Mouse (Mus musculus): ENCODE measurements around the gene Nkx2-3. TPM values are rescaled to one million over a fixed set of nuclear protein-coding genes. Genes with fewer than 3 reads are reported as not detected.

The Nkx2-3 gene
- polyA plus RNA-seq, 1 experiment, result 7.4 TPM

DNA sequence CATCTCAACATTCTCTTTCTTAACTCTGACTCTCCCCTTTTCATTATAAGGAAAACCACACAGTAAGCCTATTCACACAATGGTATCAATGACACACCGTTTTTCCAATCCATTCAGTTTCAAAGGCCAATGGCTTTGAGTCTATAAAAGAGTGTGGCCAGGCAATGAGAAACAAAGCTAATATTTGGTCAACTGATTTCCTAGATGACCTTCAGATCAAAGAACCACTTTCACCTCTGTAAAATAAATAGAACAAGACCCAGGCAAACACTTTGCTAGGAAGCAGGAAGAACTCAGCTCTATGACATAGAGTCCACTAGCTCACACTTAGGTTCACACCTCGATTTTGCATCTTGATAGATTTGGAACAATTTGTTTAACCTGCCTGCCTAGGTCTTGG is 30.9 kb upstream of the Nkx2-3 start:
- WGBS, result 78% methylated on average over 2 of the region's 2 CpGs
- no peak overlapping the region for H3K4me3 ChIP-seq (ENCODE audit: extremely low read depth, insufficient read depth, insufficient read length)
- DNase-seq (ENCODE audit: low read depth in 1 of 2, low spot score in 2 of 2), result no peak
- 0 out of 2 replicates have a peak, but pooled peaks cover 2% of the 10 kb centered on the region for H3K27me3 ChIP-seq (ENCODE audit: control insufficient read depth, insufficient read depth, low read length)
- H3K36me3 ChIP-seq (ENCODE audit: control insufficient read depth, insufficient read depth, low read length), result no peaks in the 10 kb centered on the region
- TF ChIP-seq POLR2A (IDR thresholded peaks at IDR 0.05; ENCODE audit: low read depth, low read length) (no peak), CTCF (IDR thresholded peaks at IDR 0.05; ENCODE audit: extremely low read depth, insufficient read depth, insufficient read length, insufficient replicate concordance) (no peak)
- no peak overlapping the region for H3K27ac ChIP-seq (ENCODE audit: insufficient read depth, low read length)
- H3K4me1 ChIP-seq (ENCODE audit: control insufficient read depth, insufficient read depth, insufficient read length), result no peaks in the 10 kb centered on the region

- H3K27me3 ChIP-seq (ENCODE audit: control insufficient read depth, insufficient read depth, low read length), result 0 out of 2 replicates have a peak, but pooled peaks cover 2% of the 10 kb centered on the region
- no peaks in the 10 kb centered on the region for H3K36me3 ChIP-seq (ENCODE audit: control insufficient read depth, insufficient read depth, low read length)
- TF ChIP-seq CTCF (IDR thresholded peaks at IDR 0.05; ENCODE audit: extremely low read depth, insufficient read depth, insufficient read length, insufficient replicate concordance) (no peak), POLR2A (IDR thresholded peaks at IDR 0.05; ENCODE audit: low read depth, low read length) (no peak)
- H3K27ac ChIP-seq (ENCODE audit: insufficient read depth, low read length), result no peak overlapping the region
- 75% methylated on average over 4 of the region's 4 CpGs for WGBS
- H3K4me1 ChIP-seq (ENCODE audit: control insufficient read depth, insufficient read depth, insufficient read length), result no peaks in the 10 kb centered on the region
- no peak overlapping the region for H3K4me3 ChIP-seq (ENCODE audit: extremely low read depth, insufficient read depth, insufficient read length)
- DNase-seq (ENCODE audit: low read depth in 1 of 2, low spot score in 2 of 2), result no peak
Measured at GRCm38 (mm10) chr19:43583192-43583591, 28.9 kb upstream of the Nkx2-3 start.

DNA sequence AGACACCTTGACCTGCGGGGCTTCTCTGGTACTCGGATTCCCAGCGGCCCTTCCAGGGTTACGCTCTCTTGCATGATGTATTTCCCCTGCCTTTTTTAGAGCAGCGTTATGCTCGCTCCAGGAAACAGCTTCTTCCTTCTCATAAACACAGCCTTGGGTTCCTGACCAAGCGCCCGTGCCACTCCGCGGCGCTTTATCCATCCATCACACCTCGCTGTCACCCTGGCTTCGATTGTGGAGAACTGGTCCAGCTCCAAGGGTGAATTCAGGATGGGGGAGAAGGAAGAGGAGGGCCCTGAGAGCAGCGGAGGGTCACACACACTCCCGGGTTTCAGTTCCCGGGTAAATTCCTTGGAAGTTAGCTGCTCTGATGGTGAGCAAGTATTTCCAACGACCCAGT is 28.5 kb upstream of the Nkx2-3 start:
- Histone ChIP-seq H3K4me1 (ENCODE audit: control insufficient read depth, insufficient read depth, insufficient read length) (no peaks in the 10 kb centered on the region), H3K27ac (ENCODE audit: insufficient read depth, low read length) (no peak overlapping the region), H3K36me3 (ENCODE audit: control insufficient read depth, insufficient read depth, low read length) (no peaks in the 10 kb centered on the region), H3K4me3 (ENCODE audit: extremely low read depth, insufficient read depth, insufficient read length) (no peak overlapping the region), H3K27me3 (ENCODE audit: control insufficient read depth, insufficient read depth, low read length) (0 out of 2 replicates have a peak, but pooled peaks cover 2% of the 10 kb centered on the region)
- WGBS, result 16% methylated on average over 17 of the region's 17 CpGs
- no peak for DNase-seq (ENCODE audit: low read depth in 1 of 2, low spot score in 2 of 2)
- TF ChIP-seq CTCF (IDR thresholded peaks at IDR 0.05; ENCODE audit: extremely low read depth, insufficient read depth, insufficient read length, insufficient replicate concordance) (no peak), POLR2A (IDR thresholded peaks at IDR 0.05; ENCODE audit: low read depth, low read length) (no peak)

DNA sequence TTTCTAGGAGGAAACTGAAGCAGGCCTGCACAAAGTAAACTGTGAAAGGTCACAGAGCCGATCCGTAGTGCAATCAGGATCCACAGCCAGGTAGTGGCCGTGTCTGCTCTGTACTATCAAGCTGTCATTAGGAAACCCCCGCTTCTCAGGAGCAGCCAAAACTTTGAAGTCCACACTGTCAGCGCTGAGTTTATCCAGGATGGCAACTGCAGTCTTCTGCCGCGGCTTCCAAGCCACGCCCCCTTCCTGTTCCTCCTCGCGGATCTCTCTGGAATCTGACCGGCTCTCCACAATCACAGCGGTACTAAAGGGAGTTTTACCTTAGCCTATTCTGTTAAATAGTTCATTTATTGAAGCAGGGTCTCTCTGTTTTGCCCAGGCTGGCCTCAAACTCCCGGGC is 27.3 kb upstream of the Nkx2-3 start:
- Histone ChIP-seq H3K27ac (ENCODE audit: insufficient read depth, low read length) (no peak overlapping the region), H3K36me3 (ENCODE audit: control insufficient read depth, insufficient read depth, low read length) (no peaks in the 10 kb centered on the region), H3K4me1 (ENCODE audit: control insufficient read depth, insufficient read depth, insufficient read length) (no peaks in the 10 kb centered on the region), H3K27me3 (ENCODE audit: control insufficient read depth, insufficient read depth, low read length) (0 out of 2 replicates have a peak, but pooled peaks cover 2% of the 10 kb centered on the region), H3K4me3 (ENCODE audit: extremely low read depth, insufficient read depth, insufficient read length) (no peak overlapping the region)
- DNase-seq (ENCODE audit: low read depth in 1 of 2, low spot score in 2 of 2), result no peak
- WGBS, result 20% methylated on average over 13 of the region's 13 CpGs
- no peak for TF ChIP-seq POLR2A (IDR thresholded peaks at IDR 0.05; ENCODE audit: low read depth, low read length)

DNA sequence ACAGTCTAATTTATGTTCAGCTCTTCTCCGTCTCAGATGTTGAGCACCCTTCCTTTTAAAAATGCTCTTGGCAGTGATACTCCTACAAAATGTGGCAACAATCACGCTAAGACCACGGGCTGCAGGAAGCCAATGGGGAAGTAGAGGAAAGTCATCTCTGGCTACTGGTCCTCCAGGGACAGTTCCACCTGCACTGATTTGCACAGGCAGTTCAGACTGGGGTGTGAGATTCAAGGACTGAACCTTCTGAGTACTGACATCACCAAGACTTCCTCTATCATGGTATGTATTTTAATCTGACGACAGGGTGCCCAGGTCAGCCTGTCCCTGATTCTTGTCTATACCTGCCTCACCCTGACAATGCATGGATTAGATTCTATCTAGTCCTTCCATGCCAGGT is 20.1 kb upstream of the Nkx2-3 start:
- DNase-seq (ENCODE audit: low read depth in 1 of 2, low spot score in 2 of 2), result no peak
- WGBS, result 38% methylated on average over 4 of the region's 4 CpGs
- H3K27ac ChIP-seq (ENCODE audit: insufficient read depth, low read length), result no peak overlapping the region
- no peak for TF ChIP-seq POLR2A (IDR thresholded peaks at IDR 0.05; ENCODE audit: low read depth, low read length)
- no peak for TF ChIP-seq CTCF (IDR thresholded peaks at IDR 0.05; ENCODE audit: extremely low read depth, insufficient read depth, insufficient read length, insufficient replicate concordance)
- no peaks in the 10 kb centered on the region for H3K4me1 ChIP-seq (ENCODE audit: control insufficient read depth, insufficient read depth, insufficient read length)
- H3K4me3 ChIP-seq (ENCODE audit: extremely low read depth, insufficient read depth, insufficient read length), result no peak overlapping the region
- H3K36me3 ChIP-seq (ENCODE audit: control insufficient read depth, insufficient read depth, low read length), result no peaks in the 10 kb centered on the region
- H3K27me3 ChIP-seq (ENCODE audit: control insufficient read depth, insufficient read depth, low read length), result no peaks in the 10 kb centered on the region

DNA sequence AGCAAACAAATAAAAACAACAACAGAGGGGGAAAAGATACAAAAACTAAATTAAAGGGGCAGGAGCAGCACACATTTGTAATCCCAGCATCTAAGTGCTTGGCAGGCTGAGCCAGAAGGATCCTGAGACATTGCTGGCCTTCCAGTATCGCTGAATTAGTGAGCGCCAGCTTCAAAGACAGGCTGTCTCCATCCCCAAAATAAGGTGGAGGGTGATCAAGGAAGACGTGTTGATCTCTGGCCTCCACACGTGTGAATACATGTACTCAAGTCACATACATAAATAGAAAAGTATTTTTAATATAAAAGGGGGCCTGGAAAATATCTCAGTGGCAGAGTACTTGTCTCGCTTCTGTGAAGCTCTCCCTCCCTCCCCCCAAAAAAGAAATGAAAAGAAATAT is 15.1 kb upstream of the Nkx2-3 start:
- H3K36me3 ChIP-seq (ENCODE audit: control insufficient read depth, insufficient read depth, low read length), result no peaks in the 10 kb centered on the region
- H3K4me1 ChIP-seq (ENCODE audit: control insufficient read depth, insufficient read depth, insufficient read length), result no peaks in the 10 kb centered on the region
- H3K4me3 ChIP-seq (ENCODE audit: extremely low read depth, insufficient read depth, insufficient read length), result no peak overlapping the region
- DNase-seq (ENCODE audit: low read depth in 1 of 2, low spot score in 2 of 2), result no peak
- H3K27me3 ChIP-seq (ENCODE audit: control insufficient read depth, insufficient read depth, low read length), result peaks cover 13% of the 10 kb centered on the region
- TF ChIP-seq CTCF (IDR thresholded peaks at IDR 0.05; ENCODE audit: extremely low read depth, insufficient read depth, insufficient read length, insufficient replicate concordance) (no peak), POLR2A (IDR thresholded peaks at IDR 0.05; ENCODE audit: low read depth, low read length) (no peak)
- 89% methylated on average over 5 of the region's 5 CpGs for WGBS
- no peak overlapping the region for H3K27ac ChIP-seq (ENCODE audit: insufficient read depth, low read length)

DNA sequence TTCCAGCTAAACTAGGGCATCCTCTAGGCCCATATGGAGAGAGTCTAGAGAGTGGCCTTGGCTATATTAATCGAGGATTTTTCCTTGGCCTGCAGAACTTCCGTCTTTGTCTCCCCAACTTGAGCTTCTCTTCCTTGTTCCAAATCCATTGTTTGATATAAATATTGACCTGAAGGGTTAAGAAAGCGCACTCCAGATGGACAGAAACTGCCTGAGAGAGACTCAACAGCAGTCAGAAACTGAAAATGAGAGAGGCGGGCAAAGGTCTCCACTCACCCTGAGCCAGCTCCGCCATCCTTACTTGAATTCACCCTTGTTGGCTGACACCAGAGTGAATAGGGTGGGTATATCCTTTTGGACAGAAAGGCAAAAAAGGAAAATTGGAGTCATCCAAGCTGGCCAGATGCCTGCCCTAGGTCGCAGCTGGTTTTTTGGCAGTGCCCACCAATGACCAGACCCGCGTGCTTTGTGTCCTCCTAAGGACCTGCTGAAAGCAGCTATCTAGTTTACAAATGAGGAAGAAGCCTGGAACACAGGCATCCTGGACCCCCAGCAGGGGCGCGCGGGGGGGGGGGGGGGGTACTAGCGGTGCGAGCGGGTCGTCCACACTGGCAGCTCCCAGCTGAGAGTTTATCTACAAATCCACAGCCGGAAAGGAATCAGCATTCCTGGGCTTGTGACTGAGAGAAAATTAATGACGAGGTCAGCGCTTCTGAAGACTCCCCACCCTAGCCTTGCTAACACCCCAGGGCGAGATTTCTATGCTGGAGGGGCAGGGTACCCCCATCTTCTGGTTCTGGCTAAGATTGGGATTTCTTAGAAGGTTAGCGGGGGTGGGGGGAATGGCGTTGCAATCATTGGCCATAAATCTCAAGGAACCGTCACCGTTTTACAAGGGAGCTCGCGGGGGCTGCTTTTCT is 13.1 kb upstream of the Nkx2-3 start:
- TF ChIP-seq CTCF (IDR thresholded peaks at IDR 0.05; ENCODE audit: extremely low read depth, insufficient read depth, insufficient read length, insufficient replicate concordance) (no peak), POLR2A (IDR thresholded peaks at IDR 0.05; ENCODE audit: low read depth, low read length) (no peak)
- no peak for DNase-seq (ENCODE audit: low read depth in 1 of 2, low spot score in 2 of 2)
- peak overlapping the region; percentile 61 for H3K27ac ChIP-seq (ENCODE audit: insufficient read depth, low read length)
- no peak overlapping the region for H3K4me3 ChIP-seq (ENCODE audit: extremely low read depth, insufficient read depth, insufficient read length)
- H3K27me3 ChIP-seq (ENCODE audit: control insufficient read depth, insufficient read depth, low read length), result peaks cover 13% of the 10 kb centered on the region
- 23% methylated on average over 25 of the region's 25 CpGs for WGBS
- H3K36me3 ChIP-seq (ENCODE audit: control insufficient read depth, insufficient read depth, low read length), result no peaks in the 10 kb centered on the region
- no peaks in the 10 kb centered on the region for H3K4me1 ChIP-seq (ENCODE audit: control insufficient read depth, insufficient read depth, insufficient read length)
